Mouse (Mus musculus) cerebral cortex, adult 2 months (tissue): ENCODE results near the gene Slu7.

Source experiments
- WGBS: fragments of 180-500 bp; shearing (Covaris S2); methylation state at CpG from one replicate; pipeline ENCODE4 v1.1.7; 2018; 5-methylcytosine and 5-hydroxymethylcytosine counted together

Gene Slu7

GRCm38 (mm10) chr11:43484057-43484456, 50.5 kb downstream of the Slu7 start:
- WGBS: 75% methylated on average over 4 of the region's 4 CpGs

- WGBS: 65% methylated on average over 11 of the region's 11 CpGs
Observed at GRCm38 (mm10) chr11:43484652-43485051, 51.1 kb downstream of the Slu7 start.

GRCm38 (mm10) chr11:43485855-43486254, 52.3 kb downstream of the Slu7 start:
- 88% methylated on average over 9 of the region's 9 CpGs for WGBS

GRCm38 (mm10) chr11:43492663-43493062, 59.1 kb downstream of the Slu7 start:
- WGBS: 35% methylated on average over 7 of the region's 7 CpGs

GRCm38 (mm10) chr11:43493815-43494409, 60.4 kb downstream of the Slu7 start:
- 31% methylated on average over 6 of the region's 6 CpGs for WGBS

GRCm38 (mm10) chr11:43495037-43495436, 61.5 kb downstream of the Slu7 start:
- 66% methylated on average over 8 of the region's 8 CpGs for WGBS

- WGBS: 13% methylated on average over 3 of the region's 3 CpGs
Observed at GRCm38 (mm10) chr11:43495532-43495931, 62.0 kb downstream of the Slu7 start.
